Mouse (Mus musculus) ES-E14 (cell line): ENCODE measurements at regions not wholly inside any gene's neighbourhood (a gene's known extent, or its start where the extent isn't known, plus 50 kb on each side); places are given as distances from the start of the nearest gene placed in this dataset.

Source experiments
- DNase-seq: peaks from one replicate; pipeline ENCODE4 v3.0.0-alpha.2; 2013; ENCODE audit warnings: low read depth, low spot score
- H3K27ac ChIP-seq: 2 replicates; pipeline ENCODE4 v1.5.1; 2012; ENCODE audit warnings: low read depth, mild to moderate bottlenecking, low read length, moderate library complexity, mixed read lengths; ENCODE audit not compliant: poor library complexity, insufficient read depth, severe bottlenecking
- H3K36me3 ChIP-seq: 2 replicates; pipeline ENCODE4 v1.6.1; 2012; ENCODE audit warnings: mild to moderate bottlenecking, low read length, moderate library complexity, mixed read lengths; ENCODE audit not compliant: control insufficient read depth, poor library complexity, insufficient read depth, severe bottlenecking
- H3K4me1 ChIP-seq, 2 experiments: fragments of 150-350 bp in 1 of 2; sonication (generic) in 1 of 2; 2 replicates each; pipeline ENCODE4 v1.6.1; 2012; ENCODE audit warnings: low read length in 2 of 2, mild to moderate bottlenecking in 1 of 2, mixed read lengths in 1 of 2; ENCODE audit not compliant: control insufficient read depth in 2 of 2, insufficient read depth in 2 of 2, poor library complexity in 1 of 2
- H3K4me3 ChIP-seq, 2 experiments: fragments of 150-350 bp in 1 of 2; sonication (generic) in 1 of 2; 2 replicates each; pipeline ENCODE4 v1.5.1; 2012; ENCODE audit warnings: low read length in 2 of 2, low read depth in 1 of 2, mild to moderate bottlenecking in 1 of 2, mixed read lengths in 1 of 2; ENCODE audit not compliant: insufficient read depth in 1 of 2, poor library complexity in 1 of 2, severe bottlenecking in 1 of 2
- H3K9ac ChIP-seq: 2 replicates; pipeline ENCODE4 v1.6.1; 2012; ENCODE audit warnings: low read depth, mild to moderate bottlenecking, low read length, mixed read lengths; ENCODE audit not compliant: poor library complexity, insufficient read depth, severe bottlenecking
- H3K9me3 ChIP-seq: fragments of 150-350 bp; sonication (generic); 2 replicates; pipeline ENCODE4 v1.6.1; 2012; ENCODE audit warnings: low read depth, mild to moderate bottlenecking, low read length; ENCODE audit not compliant: control insufficient read depth, insufficient read depth
- CHD2 ChIP-seq: IDR thresholded peaks from 2 replicates; pipeline ENCODE4 v1.6.1; 2014; ENCODE audit warnings: mild to moderate bottlenecking, low read depth, low read length, inconsistent platforms
- HCFC1 ChIP-seq: IDR thresholded peaks from 2 replicates; pipeline ENCODE4 v1.6.1; 2012; ENCODE audit warnings: low read length, inconsistent platforms, borderline replicate concordance; ENCODE audit not compliant: insufficient read depth
- MAFK ChIP-seq: IDR thresholded peaks from 2 replicates; pipeline ENCODE4 v1.6.1; 2014; ENCODE audit warnings: mild to moderate bottlenecking, low read depth, low read length, inconsistent platforms; ENCODE audit not compliant: insufficient read depth
- ZC3H11A ChIP-seq: IDR thresholded peaks from 2 replicates; pipeline ENCODE4 v1.6.1; 2012; ENCODE audit warnings: low read depth, mild to moderate bottlenecking, inconsistent platforms, low read length, borderline replicate concordance
- ZNF384 ChIP-seq: IDR thresholded peaks from 2 replicates; pipeline ENCODE4 v1.6.1; 2012; ENCODE audit warnings: low read depth, low read length, inconsistent platforms
- in situ Hi-C, 2 experiments: fragments of 600-800 bp; cut with MboI; formaldehyde crosslinking; loops; one replicate each; pipeline ENCODE4 v1.15.1; 2025; ENCODE audit warnings: low sequenced_read_pairs in 2 of 2, inconsistent platforms in 1 of 2; ENCODE audit not compliant: unreplicated experiment in 2 of 2

DNA sequence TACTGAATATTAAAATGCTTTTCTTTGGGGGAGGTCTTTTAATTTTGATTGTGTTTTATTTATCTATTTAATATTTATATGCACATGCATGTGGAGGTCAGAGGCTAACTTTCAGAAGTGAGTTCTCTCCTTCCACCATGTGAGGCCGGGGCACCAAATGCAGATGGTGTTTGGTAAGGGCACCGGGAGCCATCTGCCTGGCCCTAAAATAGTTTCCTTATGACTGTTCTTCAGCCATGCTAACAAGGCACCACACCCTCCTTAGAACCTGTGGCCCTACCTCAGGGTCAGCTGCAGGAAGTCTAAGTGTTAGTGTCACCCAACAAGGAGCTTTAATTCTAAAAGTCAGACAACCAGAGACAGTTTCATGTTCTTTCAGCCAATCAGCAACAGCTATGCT is 58.2 kb upstream of the Acan start:
- Histone ChIP-seq H3K9me3 (no peaks in the 10 kb centered on the region), H3K4me1 (peaks cover 0 to 6% of the 10 kb centered on the region in 2 experiments; a peak in 2 of 4 replicates), H3K36me3 (no peaks in the 10 kb centered on the region), H3K9ac (no peak overlapping the region), H3K4me3 (no peak overlapping the region), H3K27ac (no peak overlapping the region)
- in situ Hi-C loops, result no loop called here
- DNase-seq, result no peak
- no peak for TF ChIP-seq ZNF384
- TF ChIP-seq MAFK, result no peak
- no peak for TF ChIP-seq ZC3H11A
- TF ChIP-seq CHD2, result no peak

GRCm38 (mm10) chr7:78995820-78996219 is 57.5 kb upstream of the Acan start:
- Histone ChIP-seq H3K4me3 (no peak overlapping the region), H3K36me3 (no peaks in the 10 kb centered on the region), H3K4me1 (no peaks in the 10 kb centered on the region), H3K9me3 (no peaks in the 10 kb centered on the region), H3K9ac (no peak overlapping the region), H3K27ac (no peak overlapping the region)
- DNase-seq, result no peak
- TF ChIP-seq CHD2, result no peak
- TF ChIP-seq ZC3H11A, result no peak
- TF ChIP-seq MAFK, result no peak
- no peak for TF ChIP-seq HCFC1
- no peak for TF ChIP-seq ZNF384
- in situ Hi-C loops, result no loop called here
